Mouse (Mus musculus) MEL (cell line): ENCODE data around the gene Btn1a1. TPM values are rescaled to one million over a fixed set of nuclear protein-coding genes. Genes with fewer than 3 reads are reported as not detected.

Experiments
- DNase-seq: peaks from one replicate; pipeline ENCODE4 v3.0.0; 2011; ENCODE audit warnings: low read depth, low spot score
- H3K27ac ChIP-seq: 2 replicates; pipeline ENCODE4 v1.5.1; 2012; ENCODE audit warnings: low read depth, mild to moderate bottlenecking, control low read depth, low read length, moderate library complexity; ENCODE audit not compliant: control insufficient read depth
- H3K27me3 ChIP-seq, 2 experiments: fragments of 150-350 bp in 1 of 2; sonication (generic) in 1 of 2; 2 replicates each; pipeline ENCODE4 v1.6.1; 2012; ENCODE audit warnings: low read length in 2 of 2, mild to moderate bottlenecking in 2 of 2, improper control_type of control experiment in 1 of 2, moderate library complexity in 1 of 2; ENCODE audit not compliant: insufficient read depth in 2 of 2, control insufficient read depth in 1 of 2
- H3K36me3 ChIP-seq, 2 experiments: 2 replicates each; pipeline ENCODE4 v1.6.1; 2012 to 2014; ENCODE audit warnings: low read length in 2 of 2, improper control_type of control experiment in 1 of 2, inconsistent platforms in 1 of 2, mild to moderate bottlenecking in 1 of 2; ENCODE audit not compliant: insufficient read depth in 2 of 2, control insufficient read depth in 1 of 2
- H3K4me1 ChIP-seq, 2 experiments: fragments of 150-350 bp in 1 of 2; sonication (generic) in 1 of 2; 2 replicates each; pipeline ENCODE4 v1.6.1; 2012; ENCODE audit warnings: low read length in 2 of 2, improper control_type of control experiment in 1 of 2, mild to moderate bottlenecking in 1 of 2; ENCODE audit not compliant: insufficient read depth in 2 of 2, control insufficient read depth in 1 of 2
- H3K4me3 ChIP-seq, 2 experiments: fragments of 150-350 bp in 1 of 2; sonication (generic) in 1 of 2; 2 replicates each; pipeline ENCODE4 v1.5.1; 2012; ENCODE audit warnings: low read depth in 2 of 2, low read length in 2 of 2, mild to moderate bottlenecking in 2 of 2, moderate library complexity in 2 of 2, control low read depth in 1 of 2, improper control_type of control experiment in 1 of 2; ENCODE audit not compliant: control insufficient read depth in 1 of 2, insufficient read depth in 1 of 2
- H3K79me2 ChIP-seq: 2 replicates; pipeline ENCODE4 v1.6.1; 2012; ENCODE audit warnings: mild to moderate bottlenecking, low read length, moderate library complexity; ENCODE audit not compliant: control insufficient read depth, poor library complexity, insufficient read depth
- H3K9ac ChIP-seq: 2 replicates; pipeline ENCODE4 v1.6.1; 2012; ENCODE audit warnings: low read depth, mild to moderate bottlenecking, control low read depth, low read length, moderate library complexity; ENCODE audit not compliant: control insufficient read depth, poor library complexity, severe bottlenecking
- H3K9me3 ChIP-seq: fragments of 150-350 bp; sonication (generic); replicated peaks from 2 replicates; pipeline ENCODE4 v1.6.1; 2012; ENCODE audit warnings: mild to moderate bottlenecking, low read length, improper control_type of control experiment, moderate library complexity; ENCODE audit not compliant: insufficient read depth
- BHLHE40 ChIP-seq: IDR thresholded peaks from 2 replicates; pipeline ENCODE4 v1.6.1; 2012; ENCODE audit warnings: low read depth, mild to moderate bottlenecking, inconsistent platforms, low read length, improper control_type of control experiment, borderline replicate concordance
- CHD1 ChIP-seq: IDR thresholded peaks from 2 replicates; pipeline ENCODE4 v1.6.1; 2012; ENCODE audit warnings: low read depth, mild to moderate bottlenecking, inconsistent platforms, low read length, improper control_type of control experiment
- EP300 ChIP-seq, 2 experiments: IDR thresholded peaks; 2 replicates each; pipeline ENCODE4 v1.6.1; 2011; ENCODE audit warnings: improper control_type of control experiment in 2 of 2, low read length in 2 of 2, low read depth in 1 of 2, mild to moderate bottlenecking in 1 of 2
- HCFC1 ChIP-seq: IDR thresholded peaks from 2 replicates; pipeline ENCODE4 v1.6.1; 2012; ENCODE audit warnings: low read depth, mild to moderate bottlenecking, inconsistent platforms, low read length, improper control_type of control experiment, moderate library complexity
- JUND ChIP-seq: IDR thresholded peaks from 2 replicates; pipeline ENCODE4 v1.6.1; 2011; ENCODE audit warnings: low read depth, mild to moderate bottlenecking, improper control_type of control experiment, low read length
- KAT2A ChIP-seq: conservative IDR thresholded peaks from 2 replicates; pipeline ENCODE4 v1.6.1; 2012; ENCODE audit warnings: low read depth, low read length, improper control_type of control experiment, inconsistent platforms
- MAZ ChIP-seq: IDR thresholded peaks from 2 replicates; pipeline ENCODE4 v1.6.1; 2012; ENCODE audit warnings: low read depth, mild to moderate bottlenecking, inconsistent platforms, low read length, improper control_type of control experiment
- MYB ChIP-seq: IDR thresholded peaks from 2 replicates; pipeline ENCODE4 v1.6.1; 2011; ENCODE audit warnings: mild to moderate bottlenecking, low read depth, low read length, improper control_type of control experiment
- MYC ChIP-seq: IDR thresholded peaks from 2 replicates; pipeline ENCODE4 v1.6.1; 2011; ENCODE audit warnings: low read depth, mild to moderate bottlenecking, low read length, improper control_type of control experiment, moderate library complexity
- NELFE ChIP-seq: IDR thresholded peaks from 2 replicates; pipeline ENCODE4 v1.6.1; 2011; ENCODE audit warnings: low read depth, low read length, improper control_type of control experiment
- POLR2A ChIP-seq, 2 experiments: IDR thresholded peaks; 2 replicates each; pipeline ENCODE4 v1.6.1; 2011 to 2012; ENCODE audit warnings: low read length in 2 of 2, mild to moderate bottlenecking in 2 of 2, control low read depth in 1 of 2, improper control_type of control experiment in 1 of 2, low read depth in 1 of 2, moderate library complexity in 1 of 2; ENCODE audit not compliant: control insufficient read depth in 1 of 2, insufficient read depth in 1 of 2, poor library complexity in 1 of 2
- POLR2AphosphoS5 ChIP-seq: IDR thresholded peaks from 2 replicates; pipeline ENCODE4 v1.6.1; 2012; ENCODE audit warnings: low read depth, borderline replicate concordance, mild to moderate bottlenecking, inconsistent platforms, low read length, moderate library complexity, mixed read lengths
- RAD21 ChIP-seq: IDR thresholded peaks from 2 replicates; pipeline ENCODE4 v1.6.1; 2011; ENCODE audit warnings: mild to moderate bottlenecking, low read depth, low read length, improper control_type of control experiment
- SIN3A ChIP-seq: IDR thresholded peaks from 2 replicates; pipeline ENCODE4 v1.6.1; 2012; ENCODE audit warnings: low read length, improper control_type of control experiment, inconsistent platforms
- TAL1 ChIP-seq: IDR thresholded peaks from 2 replicates; pipeline ENCODE4 v1.6.1; 2012; ENCODE audit warnings: mild to moderate bottlenecking, inconsistent platforms, low read length, moderate library complexity, mixed read lengths
- TCF12 ChIP-seq: IDR thresholded peaks from 2 replicates; pipeline ENCODE4 v1.6.1; 2014; ENCODE audit warnings: low read depth, mild to moderate bottlenecking, inconsistent platforms, low read length, improper control_type of control experiment, moderate library complexity
- USF1 ChIP-seq: IDR thresholded peaks from 2 replicates; pipeline ENCODE4 v1.6.1; 2014; ENCODE audit warnings: low read depth, mild to moderate bottlenecking, inconsistent platforms, low read length, improper control_type of control experiment, moderate library complexity
- ZNF384 ChIP-seq: IDR thresholded peaks from 2 replicates; pipeline ENCODE4 v1.6.1; 2012; ENCODE audit warnings: low read depth, mild to moderate bottlenecking, inconsistent platforms, low read length, improper control_type of control experiment
- polyA plus RNA-seq, 2 experiments: library from polyadenylated mRNA; stranded (reverse) in 1 of 2; unstranded in 1 of 2; fragments of >175 nt in 1 of 2; fragments of >200 nt in 1 of 2; gene quantifications; 2 replicates each; pipeline versions ENCODE4 v1.2.1 to v1.2.4; 2012; ENCODE audit warnings: low replicate concordance in 2 of 2, low read depth in 1 of 2; ENCODE audit not compliant: insufficient read length in 2 of 2, insufficient read depth in 1 of 2, missing spikeins in 1 of 2
- total RNA-seq: library from RNA; depleted of rRNA; stranded (reverse); fragments of 300-350 nt; gene quantifications from 2 replicates; pipeline ENCODE4 v1.2.3, GENCODE M21; 2012

Btn1a1 gene
- total and polyA plus RNA-seq, 3 experiments: 0.25 TPM; not detected in 2

GRCm38 (mm10) chr13:23513517-23513916 lies 47.8 kb upstream of the Btn1a1 start:
- no peak for TF ChIP-seq NELFE
- no peak for TF ChIP-seq SIN3A
- Histone ChIP-seq H3K27ac (no peak overlapping the region), H3K36me3 (peaks cover 0 to 3% of the 10 kb centered on the region in 2 experiments; a peak in 1 of 4 replicates), H3K9me3 (no peaks in the 10 kb centered on the region), H3K4me3 (no peak overlapping the region), H3K9ac (no peak overlapping the region), H3K27me3 (no peaks in the 10 kb centered on the region), H3K4me1 (peaks cover 0 to 5% of the 10 kb centered on the region in 2 experiments; a peak in 2 of 4 replicates), H3K79me2 (no peaks in the 10 kb centered on the region)
- no peak for DNase-seq

- Histone ChIP-seq H3K9me3 (no peaks in the 10 kb centered on the region), H3K36me3 (no peaks in the 10 kb centered on the region; a peak in 2 of 4 replicates), H3K27me3 (no peaks in the 10 kb centered on the region), H3K4me3 (no peak overlapping the region), H3K79me2 (no peaks in the 10 kb centered on the region), H3K27ac (no peak overlapping the region)
- DNase-seq: no peak
- TF ChIP-seq CHD1 (no peak), POLR2A (IDR thresholded peaks at IDR 0.05; ENCODE audit: control insufficient read depth in 1 of 2, insufficient read depth in 1 of 2, low read depth in 1 of 2, low read length in 2 of 2, poor library complexity in 1 of 2) (no peak), TAL1 (no peak), MAZ (no peak), RAD21 (no peak), BHLHE40 (no peak), MYB (no peak), JUND (no peak), POLR2AphosphoS5 (no peak), HCFC1 (no peak), KAT2A (no peak), EP300 (IDR thresholded peaks at IDR 0.05; ENCODE audit: low read depth in 1 of 2, low read length in 2 of 2) (no peak), USF1 (no peak), ZNF384 (no peak), MYC (no peak), TCF12 (no peak)
- TF ChIP-seq, all 39 proteins: peak for 0
- H3K4me1 ChIP-seq: 0 out of 4 replicates have a peak, but pooled peaks cover 0 to 2% of the 10 kb centered on the region in 2 experiments
- H3K9ac ChIP-seq: no peak overlapping the region
Measured at GRCm38 (mm10) chr13:23510127-23510526, 44.4 kb upstream of the Btn1a1 start.
